Mouse (Mus musculus) fibroblast of lung, adult 2 months (primary cell): Measurements from ENCODE around the gene Errfi1.

ENCODE experiments used
- DNase-seq: peaks from one replicate; pipeline ENCODE4 v3.0.0-alpha.2; 2011; ENCODE audit warnings: low read depth

Errfi1 gene

GRCm38 (mm10) chr4:150853680-150854461 lies at the start of gene Errfi1:
Gene Errfi1 (plus strand): TSS chr4:150853919.
- DNase-seq: no peak

GRCm38 (mm10) chr4:150804204-150804603 lies 49.5 kb upstream of the Errfi1 start:
- DNase-seq: no peak

DNA sequence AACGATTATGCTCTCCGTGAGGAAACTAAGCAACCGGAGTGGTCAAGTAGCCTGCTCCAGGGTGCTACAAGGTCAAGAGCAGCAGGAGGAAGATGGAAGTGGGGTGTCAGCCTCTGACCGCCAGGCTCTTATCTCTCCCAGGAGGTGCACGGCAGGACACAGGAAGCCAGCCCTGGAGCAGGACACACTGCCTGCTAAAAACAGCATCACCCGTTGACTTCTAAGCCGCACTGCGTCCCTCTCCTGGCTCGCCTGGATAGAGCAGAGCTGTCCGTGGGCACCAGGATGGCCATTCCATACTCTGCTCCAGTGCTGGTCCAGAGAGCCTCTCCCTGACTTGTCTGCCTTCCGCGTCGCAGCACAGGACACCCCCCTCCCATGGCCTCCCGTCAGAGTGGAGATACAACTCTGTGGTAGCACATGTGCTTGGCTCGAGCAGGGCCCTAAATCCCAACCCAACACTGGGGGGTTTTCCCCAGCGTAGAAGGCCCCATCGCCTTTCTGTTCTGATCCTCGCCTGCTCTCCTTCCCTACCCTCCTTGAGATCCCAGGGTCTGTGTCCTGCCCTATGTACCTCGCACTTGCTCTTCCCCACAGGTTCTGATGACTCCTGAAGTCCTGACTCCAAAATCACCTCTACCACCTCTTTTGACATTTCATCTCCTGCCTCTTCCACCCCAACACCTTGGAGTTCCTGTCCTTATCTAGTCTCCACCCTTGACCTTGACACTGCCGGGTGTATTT lies 45.8 kb upstream of the Errfi1 start:
- no peak for DNase-seq

DNA sequence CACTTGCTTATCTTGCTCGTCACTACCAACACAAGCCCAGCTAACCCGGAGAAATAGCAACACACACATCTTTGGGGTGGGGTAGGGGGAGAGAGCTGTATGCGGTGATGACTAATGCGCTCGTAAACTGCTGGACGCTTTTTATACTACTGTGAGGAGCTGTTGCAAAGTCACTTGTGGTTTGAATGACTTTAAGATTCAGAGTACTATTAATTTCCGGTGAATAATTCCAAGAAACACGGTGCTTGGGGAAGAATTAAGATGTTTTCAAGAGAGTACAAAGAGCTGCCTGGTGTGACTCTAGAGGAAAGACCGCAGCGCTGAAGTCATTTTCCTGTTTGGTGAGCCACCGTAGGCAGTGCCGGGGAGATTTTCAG lies 45.3 kb upstream of the Errfi1 start:
- peak; percentile 64 for DNase-seq

DNA sequence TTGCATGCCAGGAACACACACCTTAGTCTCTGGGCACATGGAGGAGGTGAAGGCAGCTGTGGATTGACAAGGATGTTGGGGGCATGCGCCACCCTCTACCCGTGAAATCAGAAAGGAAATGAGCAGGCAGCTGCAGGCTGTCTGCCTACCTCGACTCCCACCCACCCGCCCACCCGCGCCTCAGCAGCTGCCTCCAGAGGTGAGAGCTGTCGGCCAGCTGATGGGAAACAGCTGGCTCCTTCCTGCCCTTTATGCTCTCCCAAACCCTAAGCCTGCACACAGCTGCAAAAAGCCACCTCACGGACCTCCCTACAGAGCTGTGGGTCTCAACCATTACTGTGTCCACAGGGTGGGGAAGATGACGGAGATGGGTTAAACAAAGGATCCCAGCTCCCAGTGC lies 44.4 kb upstream of the Errfi1 start:
- DNase-seq: no peak

GRCm38 (mm10) chr4:150815144-150815543 lies 38.6 kb upstream of the Errfi1 start:
- no peak for DNase-seq

DNA sequence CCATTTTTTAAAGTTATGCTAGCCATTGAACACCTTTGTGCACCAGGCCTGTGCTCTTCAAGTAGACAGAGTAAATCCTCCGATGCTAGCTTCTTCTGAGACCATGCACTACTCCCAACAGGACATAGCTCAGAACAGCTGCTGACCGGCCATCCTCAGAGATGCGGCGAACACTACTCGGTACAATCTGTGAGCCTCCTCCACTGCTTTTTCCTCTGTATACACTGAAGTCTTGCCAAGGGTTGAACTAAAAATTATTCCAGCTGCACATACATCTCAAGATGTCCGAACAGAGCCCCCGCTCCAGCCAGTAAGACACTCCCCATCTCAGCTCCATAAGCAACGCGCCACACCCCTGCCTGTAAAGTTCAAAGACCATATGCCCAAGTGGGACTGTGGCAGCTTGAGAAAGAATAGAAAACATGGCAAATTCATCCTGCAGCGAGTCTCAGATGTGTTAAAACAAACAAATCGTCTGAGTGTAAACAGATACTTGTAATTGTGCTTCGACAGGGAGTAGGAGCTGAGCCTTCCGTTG lies 37.2 kb upstream of the Errfi1 start:
- DNase-seq: no peak

DNA sequence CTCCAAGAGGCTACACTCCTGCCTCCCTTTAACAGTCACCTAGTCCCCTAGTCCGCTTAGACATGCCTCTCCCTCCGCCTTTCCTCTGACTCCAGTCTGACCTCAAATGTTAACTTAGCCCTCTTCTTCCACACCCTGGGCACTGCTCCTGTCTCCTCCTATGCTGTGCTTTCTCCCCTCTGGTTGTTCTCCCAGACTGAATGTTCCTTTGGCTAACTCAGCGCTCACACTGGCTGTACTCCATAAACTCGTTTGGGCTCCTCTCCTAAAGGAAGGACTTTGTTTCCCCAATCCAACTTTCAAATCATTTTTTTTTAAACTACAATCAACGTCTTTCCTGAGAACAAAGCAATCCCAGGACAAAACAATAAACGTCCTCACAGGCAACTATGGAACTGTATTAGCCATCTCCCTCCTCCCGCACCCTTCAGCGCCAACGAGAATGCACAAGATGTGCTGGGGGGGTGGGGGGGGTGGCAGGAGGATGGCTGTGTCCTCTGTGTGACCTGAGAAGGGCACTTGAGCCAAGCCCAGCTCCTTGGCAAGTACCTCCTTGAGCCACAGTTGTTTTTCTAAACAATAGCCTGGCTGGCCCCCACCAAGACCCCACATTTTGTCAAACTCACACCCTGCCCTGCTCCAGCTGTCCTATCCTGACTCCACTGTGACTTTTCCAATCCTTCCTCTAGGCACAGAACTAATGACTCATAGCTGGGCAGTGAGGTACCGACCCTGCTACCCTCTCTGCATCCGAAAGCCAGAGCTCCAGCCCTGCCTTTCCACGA lies 34.4 kb upstream of the Errfi1 start:
- DNase-seq: no peak

- no peak for DNase-seq
Measured at GRCm38 (mm10) chr4:150821381-150821780, 32.3 kb upstream of the Errfi1 start.

DNA sequence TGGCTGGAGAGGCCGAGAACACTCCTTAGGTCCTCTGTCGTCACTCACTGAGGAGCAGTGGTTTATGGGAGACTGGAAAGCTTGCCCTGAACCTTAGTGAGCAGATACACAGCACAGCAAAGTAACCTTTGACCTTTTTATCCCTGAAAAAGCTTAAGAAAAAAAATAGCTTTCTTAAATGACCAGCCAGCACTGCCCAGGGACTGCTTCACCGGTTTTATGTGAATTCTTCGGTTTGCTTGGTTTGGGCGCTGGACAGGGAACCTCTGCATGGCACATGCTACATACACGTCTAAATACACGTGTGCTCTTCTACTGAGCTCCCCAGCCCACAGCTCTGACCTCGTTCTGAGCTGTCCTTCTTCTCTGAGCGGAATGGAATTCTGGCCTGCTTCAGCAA lies 31.1 kb upstream of the Errfi1 start:
- no peak for DNase-seq

GRCm38 (mm10) chr4:150823614-150824480 lies 29.9 kb upstream of the Errfi1 start:
- no peak for DNase-seq

- DNase-seq: no peak
Measured at GRCm38 (mm10) chr4:150824877-150825276, 28.8 kb upstream of the Errfi1 start.

- no peak for DNase-seq
Measured at GRCm38 (mm10) chr4:150825531-150825930, 28.2 kb upstream of the Errfi1 start.

DNA sequence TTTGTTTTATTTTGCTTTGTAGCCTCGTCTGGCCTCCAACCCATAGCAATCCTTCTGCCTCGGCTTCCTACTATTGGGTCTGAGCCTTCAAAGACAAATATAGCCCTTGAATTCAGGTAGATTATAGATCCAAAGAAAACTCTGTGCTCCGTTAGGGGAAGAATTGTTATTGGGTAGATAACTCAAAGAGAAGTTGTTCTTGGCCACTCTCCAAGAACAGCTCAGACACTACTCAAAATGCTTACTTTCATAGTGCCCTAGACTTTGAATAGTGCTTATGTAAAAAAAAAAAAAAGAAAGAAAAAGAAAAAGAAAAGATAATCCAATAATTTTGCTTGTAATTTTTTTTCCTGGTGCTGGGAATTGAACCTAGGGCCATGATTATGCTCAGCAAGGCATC lies 22.4 kb upstream of the Errfi1 start:
- DNase-seq: no peak

- DNase-seq: no peak
Measured at GRCm38 (mm10) chr4:150831941-150832340, 21.8 kb upstream of the Errfi1 start.

DNA sequence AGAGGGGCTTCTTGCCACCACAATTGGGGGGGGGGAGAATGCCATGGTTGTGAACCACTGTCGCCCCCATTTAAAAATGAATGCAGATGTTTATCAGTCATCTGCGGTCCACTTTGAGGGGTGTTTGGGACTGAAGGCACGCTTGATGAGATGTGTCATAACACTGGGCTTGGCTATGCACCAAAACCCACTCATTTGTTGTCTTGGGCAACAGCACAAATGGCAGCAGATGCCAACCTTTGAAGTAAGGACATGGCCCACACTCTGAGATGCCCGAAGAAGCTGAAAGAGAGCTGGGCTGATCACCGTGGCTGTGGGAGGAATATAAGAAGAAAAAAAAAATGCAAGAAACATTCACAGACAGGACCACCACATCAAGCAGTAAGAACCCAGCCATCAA lies 18.6 kb upstream of the Errfi1 start:
- no peak for DNase-seq

- DNase-seq: no peak
Measured at GRCm38 (mm10) chr4:150836258-150836657, 17.5 kb upstream of the Errfi1 start.

DNA sequence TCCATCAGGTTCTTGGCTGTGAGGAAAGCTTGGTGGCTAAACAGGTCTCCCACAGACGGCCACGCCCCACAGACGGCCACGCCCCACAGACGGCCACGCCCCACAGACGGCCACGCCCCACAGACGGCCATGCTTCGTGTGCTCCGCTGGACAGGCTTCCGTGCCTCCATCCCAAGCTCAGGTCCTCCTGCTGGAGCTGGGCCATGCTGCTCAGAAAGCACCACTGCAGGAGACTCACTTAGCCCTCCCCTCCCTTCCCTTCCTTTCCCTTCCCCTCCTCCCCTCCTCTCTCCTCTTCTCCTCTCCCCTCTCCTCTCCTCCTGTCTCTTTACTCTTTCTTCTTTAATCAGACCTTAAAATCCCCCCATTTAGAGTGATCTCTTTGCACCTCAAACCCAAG lies 16.8 kb upstream of the Errfi1 start:
- DNase-seq: no peak

- DNase-seq: peak; percentile 76
Measured at GRCm38 (mm10) chr4:150837458-150837857, 16.3 kb upstream of the Errfi1 start.

GRCm38 (mm10) chr4:150842045-150842444 lies 11.7 kb upstream of the Errfi1 start:
- no peak for DNase-seq

- no peak for DNase-seq
Measured at GRCm38 (mm10) chr4:150843181-150843580, 10.5 kb upstream of the Errfi1 start.

DNA sequence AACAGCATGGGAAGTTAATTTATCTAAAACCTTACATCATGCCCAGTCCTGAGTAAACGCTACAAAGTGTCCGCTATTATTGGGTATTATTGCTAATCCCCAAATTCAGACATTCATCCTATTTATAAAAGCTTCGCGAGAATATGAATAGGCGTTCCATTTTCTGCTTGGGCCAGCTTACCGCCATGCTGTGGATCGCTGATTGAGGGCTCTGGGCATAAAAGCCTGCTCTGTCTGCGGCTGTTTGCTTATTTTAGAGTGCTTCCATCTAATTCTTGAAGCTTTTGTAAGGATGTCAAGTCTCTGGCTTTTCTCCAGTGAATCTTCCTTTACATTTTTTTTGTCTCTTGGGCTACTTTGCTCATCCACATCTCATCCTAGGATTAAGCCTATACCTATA lies 7.4 kb upstream of the Errfi1 start:
- DNase-seq: no peak
